Comparison of ENCODE assay signal across 17 mouse cellular contexts in genomic region chr11:54701848-54702247, GRCm38 (mm10).
"Had no signal": no experiment of that assay in that cellular context is flagged by ENCODE, and none has a peak within 500 bp of the region (broad histone marks: within the 10 kb centered on the region; RNA-seq: fewer than 3 reads in every experiment).

No protein-coding gene starts in this region.

- H3K9me3 ChIP-seq: liver, embryonic 15.5 days; lung, embryonic 15.5 days; midbrain, embryonic 13.5 days; midbrain, embryonic 15.5 days; neural tube, embryonic 12.5 days; stomach, embryonic 15.5 days had no signal

- H3K36me3 ChIP-seq: midbrain, embryonic 15.5 days had no signal

- DNase-seq: liver, postnatal 0 days; lung, adult 2 months; lung, postnatal 14 days; lung, postnatal 36 days; right cerebral cortex, postnatal 14 days; thymus, adult 18-20 months; thymus, postnatal 14 days; thymus, postnatal 36 days had no signal

- H3K27ac ChIP-seq: liver, embryonic 15.5 days; lung, embryonic 15.5 days; macrophage; midbrain, embryonic 13.5 days; midbrain, embryonic 15.5 days; neural tube, embryonic 12.5 days; stomach, embryonic 15.5 days; stomach, postnatal 0 days had no signal

- ATAC-seq: liver, postnatal 0 days; lung, postnatal 0 days; midbrain, embryonic 13.5 days; midbrain, embryonic 15.5 days had no signal

- H3K27me3 ChIP-seq: liver, embryonic 15.5 days; lung, embryonic 15.5 days; midbrain, embryonic 13.5 days; midbrain, embryonic 15.5 days; neural tube, embryonic 12.5 days; stomach, embryonic 15.5 days had no signal

- H3K4me1 ChIP-seq: liver, embryonic 15.5 days; lung, embryonic 15.5 days; midbrain, embryonic 15.5 days; neural tube, embryonic 12.5 days; stomach, embryonic 15.5 days had no signal

- H3K4me3 ChIP-seq: liver, embryonic 15.5 days; lung, embryonic 15.5 days; midbrain, embryonic 13.5 days; midbrain, embryonic 15.5 days; neural tube, embryonic 12.5 days; stomach, embryonic 15.5 days had no signal
